Comparison of ENCODE assay signal across 8 mouse cellular contexts in the genomic region with DNA sequence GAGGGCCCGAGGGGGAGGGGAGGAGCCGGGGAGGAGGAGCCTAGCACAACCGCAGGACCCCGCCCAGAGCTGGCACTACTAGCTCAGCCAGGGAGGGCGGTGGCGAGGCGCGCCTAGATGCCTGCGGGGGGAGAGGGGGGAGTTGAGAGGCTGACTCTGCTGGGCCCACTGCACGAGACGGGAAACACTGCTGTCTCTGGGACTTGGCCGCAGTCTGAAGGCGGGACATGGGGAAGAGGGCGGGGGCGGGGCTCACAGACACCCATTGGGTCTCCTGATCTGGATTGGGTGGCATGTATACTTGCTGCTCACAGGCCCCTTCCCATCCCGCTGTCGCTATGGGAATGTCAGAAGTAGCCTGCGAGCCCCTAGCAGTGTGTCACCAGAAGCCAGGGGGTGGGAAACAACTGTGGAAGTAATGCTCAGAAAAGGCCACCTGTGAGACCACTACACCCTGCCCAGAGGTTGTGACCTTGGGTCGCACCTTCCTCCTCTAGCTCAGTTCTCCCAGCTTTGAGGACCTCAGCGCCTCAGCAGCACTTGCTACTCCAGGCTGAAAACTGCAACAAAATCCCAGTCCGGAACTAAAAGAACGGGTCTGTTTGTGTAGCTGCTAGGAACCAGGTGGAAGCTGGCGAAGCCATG. TPM values are rescaled to one million over a fixed set of nuclear protein-coding genes. Genes with fewer than 3 reads are reported as not detected.
DNase-seq lines count a peak whose midpoint lies in the region; ATAC-seq lines count a peak whose summit lies in the region.

A gene (minus strand): TSS at position 216 of the 645 bp plus-strand sequence.

- no peaks in the 10 kb centered on the region for H3K9me3 ChIP-seq in hindbrain, embryonic 15.5 days

- 26% methylated on average over 22 of the region's 23 CpGs for WGBS in hindbrain, embryonic 15.5 days

- H3K9ac ChIP-seq in hindbrain, embryonic 15.5 days, result peak within 1 kb of the TSS; percentile 68

- no peaks in the 10 kb centered on the region for H3K36me3 ChIP-seq in hindbrain, embryonic 15.5 days

- H3K4me2 ChIP-seq in hindbrain, embryonic 15.5 days, result peak within 1 kb of the TSS; percentile 78

- H3K27me3 ChIP-seq in hindbrain, embryonic 15.5 days, result no peaks in the 10 kb centered on the region

- peaks cover 12% of the 10 kb centered on the region for H3K4me1 ChIP-seq in hindbrain, embryonic 15.5 days (replicated peaks)

- DNase-seq in R1 (ENCODE audit: low read depth, low spot score), result peak; percentile 82
- peak; percentile 87 to 90 for DNase-seq in cerebellum, postnatal 25 days
- peak; percentile 72 to 74 for DNase-seq in frontal cortex, postnatal 36 days (ENCODE audit: low spot score in 2 of 2)
- peak; percentile 70 for DNase-seq in left cerebral cortex, adult 11 months (ENCODE audit: low spot score)
- peak; percentile 89 to 95 for DNase-seq in lung, postnatal 4 days
- peak; percentile 60 for DNase-seq in retina, postnatal 7 days (ENCODE audit: low read depth, low spot score)
- peak; percentile 73 for DNase-seq in urinary bladder, adult 2 months (ENCODE audit: low spot score)

- ATAC-seq in hindbrain, embryonic 15.5 days (ENCODE audit: low FRiP score, low read depth), result peak; percentile 96

- H3K4me3 ChIP-seq in hindbrain, embryonic 15.5 days, result peak within 1 kb of the TSS; percentile 52

- H3K27ac ChIP-seq in hindbrain, embryonic 15.5 days (replicated peaks), result peak within 1 kb of the TSS; percentile 93

RNA-seq across cellular contexts. Expression of the gene that starts here (rescaled TPM):
- 85.2 and 86.4 TPM in 2 replicates for polyA plus RNA-seq in hindbrain, embryonic 15.5 days (2015; fragmentation: Nextera tagmentation; extraction: Ambion mirVana)
- 41.5 and 50.6 TPM in 2 replicates for polyA plus RNA-seq in urinary bladder, adult 2 months (2012; rRNA removed)

Comparison
In these comparisons a context has a peak if more than half of its experiments do, and no peak if none do; other contexts are left out.
1. Peak in every context shown above with its lines: DNase-seq, ATAC-seq, H3K4me3 ChIP-seq and H3K27ac ChIP-seq.